Mouse (Mus musculus) frontal cortex, adult 2 months (tissue): ENCODE measurements around the gene Gstt1. TPM values are rescaled to one million over a fixed set of nuclear protein-coding genes. Genes with fewer than 3 reads are reported as not detected.
"Not testable (repeated sequence)": the region's sequence is repeated elsewhere in the genome, so short reads cannot be mapped to it uniquely, and the experiment has no call there.

Experiments used
- DNase-seq, 2 experiments: peaks; one replicate each; pipeline ENCODE4 v3.0.0; 2022; ENCODE audit warnings: low spot score in 1 of 2; ENCODE audit errors: extremely low spot score in 1 of 2
- polyA plus RNA-seq: library from polyadenylated mRNA; depleted of rRNA; stranded (reverse); fragments of >200 nt; gene quantifications from 2 replicates; pipeline ENCODE4 v1.2.3, GENCODE M21; 2012

The Gstt1 gene
- polyA plus RNA-seq, 1 experiment, result 39.9 TPM

- no peak for DNase-seq
These were observed 21.5 kb upstream of the Gstt1 start for GRCm38 (mm10) chr10:75819882-75820281.

DNA sequence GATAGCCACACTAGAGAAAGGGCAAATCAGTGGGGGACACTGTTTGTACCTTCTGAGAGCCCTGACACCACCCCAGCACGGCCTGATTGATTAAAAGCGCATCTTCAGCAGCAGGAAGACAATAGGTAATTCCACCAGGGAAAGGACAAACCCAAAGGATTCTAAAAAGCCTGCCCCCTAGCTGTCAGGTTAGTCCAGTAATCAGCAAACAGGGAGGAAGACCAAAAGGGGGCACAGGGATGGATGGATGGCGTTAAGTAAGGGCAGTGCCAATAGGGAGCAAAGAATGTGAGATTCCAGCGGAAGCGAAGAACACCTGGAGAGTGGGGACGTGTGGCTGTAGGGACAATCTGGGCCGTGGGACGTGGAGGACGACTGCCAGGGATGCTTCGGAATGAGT, 20.3 kb upstream of the Gstt1 start:
- DNase-seq, result no peak

DNA sequence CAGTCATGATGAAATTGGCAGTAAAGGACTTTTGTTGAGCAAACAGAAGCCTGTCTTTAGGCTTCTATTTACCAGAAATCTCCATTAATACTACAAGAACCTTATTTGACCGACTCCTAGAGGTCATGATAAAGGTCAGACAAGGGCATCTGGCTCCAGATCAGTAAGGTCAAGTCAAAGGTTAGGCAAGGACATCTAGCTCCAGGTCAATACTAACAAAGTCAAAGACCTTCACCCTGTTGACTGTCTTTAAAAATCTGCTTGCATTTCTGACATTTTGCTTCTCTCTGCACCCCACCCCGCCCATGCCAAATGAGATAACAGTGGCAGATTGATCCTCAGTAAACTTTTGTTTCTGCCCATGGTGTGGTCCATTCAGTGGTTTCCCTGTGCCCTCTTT, 5.8 kb upstream of the Gstt1 start:
- DNase-seq, result no peak

DNA sequence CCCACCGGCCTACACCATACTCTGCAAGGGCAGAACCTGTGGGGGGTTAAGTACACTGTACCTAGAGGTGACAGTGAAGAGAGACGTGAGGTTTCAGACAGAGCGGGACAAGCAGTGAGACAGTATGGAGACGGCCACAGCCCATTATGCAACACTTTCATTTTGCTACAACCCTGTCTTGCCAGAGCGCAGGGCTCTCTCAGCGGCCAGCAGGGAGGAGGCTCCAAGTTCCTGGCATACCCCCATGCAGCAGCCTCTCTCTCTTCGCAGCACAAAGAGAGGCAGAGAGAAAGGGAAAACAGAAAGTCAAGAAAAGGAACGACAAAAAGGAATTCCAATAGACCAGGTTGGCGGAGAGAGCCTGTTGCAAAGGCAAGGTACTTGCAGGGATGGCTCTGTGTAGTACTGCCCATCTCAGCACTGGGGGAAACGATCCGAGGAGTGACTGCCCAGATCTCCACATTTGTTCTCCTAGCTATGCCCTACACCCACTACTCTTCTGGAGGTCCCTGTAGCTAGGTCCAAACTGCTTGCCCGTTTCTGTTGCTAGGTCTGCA, 687 bp downstream of the Gstt1 start:
- peak in 1 of 2 experiments; percentile 45 for DNase-seq

GRCm38 (mm10) chr10:75796731-75797516, 1.5 kb downstream of the Gstt1 start:
- no peak for DNase-seq

DNA sequence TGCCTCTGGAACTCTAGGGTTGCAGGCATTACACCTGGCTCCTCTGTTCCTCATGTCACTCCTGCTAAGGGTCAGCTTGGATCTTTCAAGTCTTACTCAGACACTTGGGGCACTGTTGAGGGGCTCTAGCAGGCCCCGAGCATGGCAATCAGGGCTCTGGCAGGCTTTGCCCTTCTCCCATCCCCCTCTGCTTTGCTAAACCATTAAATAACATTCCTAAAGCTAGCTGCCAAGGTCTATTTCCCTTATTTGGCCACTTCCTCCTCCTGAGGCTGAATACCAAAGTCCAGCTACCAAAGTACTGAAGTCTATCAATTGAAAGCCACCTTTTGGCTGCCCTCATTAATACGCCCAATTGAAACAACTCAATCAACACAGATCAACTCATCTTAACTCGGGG, 3.5 kb downstream of the Gstt1 start:
- DNase-seq, result no peak

DNA sequence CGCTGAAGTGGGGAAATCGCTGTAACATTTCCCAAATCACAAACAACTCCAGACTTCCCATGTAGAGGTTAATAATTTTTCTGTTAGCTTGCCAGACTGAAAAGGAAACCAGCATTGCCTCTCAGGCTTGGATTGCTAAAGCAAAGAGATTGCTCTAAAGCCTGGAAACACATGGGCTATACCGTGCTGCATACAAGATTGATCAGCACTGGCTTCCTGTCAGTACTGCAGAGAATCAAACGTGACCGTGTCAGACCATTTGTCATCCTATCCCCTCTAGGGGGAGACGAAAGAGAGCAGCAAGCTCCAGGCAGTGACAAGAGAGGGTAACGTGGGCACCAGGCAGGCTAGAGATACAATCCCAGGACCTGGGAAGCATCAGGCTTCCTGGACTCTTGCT, 7.6 kb downstream of the Gstt1 start:
- no peak for DNase-seq

GRCm38 (mm10) chr10:75789841-75790240, 8.5 kb downstream of the Gstt1 start:
- DNase-seq, result no peak

- DNase-seq, result no peak
These were observed 9.2 kb downstream of the Gstt1 start for GRCm38 (mm10) chr10:75789081-75789735.

DNA sequence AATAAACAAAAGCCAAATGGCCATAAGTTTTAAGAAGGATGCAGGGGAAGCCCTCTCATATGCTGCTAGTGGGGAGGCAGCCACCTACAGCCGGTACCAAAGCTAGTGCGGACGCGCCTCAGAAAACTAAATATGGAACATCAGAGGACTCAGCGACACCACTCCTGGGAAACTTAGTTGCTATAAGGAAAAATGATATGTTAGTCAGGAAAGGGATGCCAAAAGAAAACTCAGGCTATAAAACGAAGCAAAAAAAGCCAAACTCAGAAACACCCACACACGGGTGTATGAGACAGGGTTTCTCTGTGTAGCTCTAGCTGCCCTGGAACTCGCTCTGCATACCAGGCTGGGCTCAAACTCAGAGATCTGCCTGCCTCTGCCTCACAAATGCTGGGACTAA, 10.1 kb downstream of the Gstt1 start:
- DNase-seq, result peak in 1 of 2 experiments; percentile 43

- DNase-seq, result no peak
These were observed 12.9 kb downstream of the Gstt1 start for GRCm38 (mm10) chr10:75785442-75785841.

DNA sequence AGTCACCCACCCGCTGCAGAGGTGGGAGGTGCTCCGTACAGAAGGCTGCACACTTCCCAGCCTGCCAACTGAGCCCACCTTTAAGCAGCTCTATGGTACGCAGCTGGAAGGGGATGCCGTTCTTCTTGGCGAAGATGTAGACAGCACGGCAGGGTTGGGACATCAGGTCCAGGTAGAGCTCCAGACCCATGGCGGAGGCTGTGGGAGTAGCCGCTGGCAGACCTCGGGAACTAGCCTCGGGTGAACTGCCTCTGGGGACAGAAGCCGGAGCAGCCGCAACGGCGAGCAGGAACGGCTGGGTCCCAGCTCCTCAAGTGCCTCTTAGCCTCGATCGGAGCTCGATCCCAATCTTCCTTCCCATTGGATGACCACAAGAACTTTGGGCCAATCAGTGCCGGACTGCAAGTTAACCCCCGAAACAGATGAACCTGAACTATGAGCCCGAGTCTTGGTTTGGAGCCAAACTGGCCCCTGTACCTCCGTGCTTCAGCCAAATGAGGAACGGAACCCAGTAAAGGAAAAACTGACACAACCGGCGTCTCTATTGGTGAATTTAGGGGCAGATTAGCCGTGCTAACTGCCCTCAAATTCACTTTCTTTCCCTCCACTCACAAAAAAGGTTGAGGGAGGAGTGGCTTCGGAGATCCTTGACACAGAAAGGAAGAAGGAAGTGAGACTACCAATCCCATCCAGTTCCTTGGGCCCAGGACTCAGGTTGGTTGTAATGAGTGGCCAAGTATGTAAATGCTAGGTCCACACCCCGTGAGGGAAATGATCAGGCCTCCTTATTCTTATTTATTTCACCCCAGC, 17.4 kb downstream of the Gstt1 start, which contains the start of the genes Gm20441 and Gstt3:
Gene Gm20441 (minus strand): TSS at position 186 of the 810 bp plus-strand sequence.
Gene Gstt3 (minus strand): TSS at position 646 of the 810 bp plus-strand sequence.
- no peak for DNase-seq

- DNase-seq, result no peak
These were observed 18.9 kb downstream of the Gstt1 start for GRCm38 (mm10) chr10:75779206-75780174.

- DNase-seq, result no peak
These were observed 20.5 kb downstream of the Gstt1 start for GRCm38 (mm10) chr10:75777885-75778284.

DNA sequence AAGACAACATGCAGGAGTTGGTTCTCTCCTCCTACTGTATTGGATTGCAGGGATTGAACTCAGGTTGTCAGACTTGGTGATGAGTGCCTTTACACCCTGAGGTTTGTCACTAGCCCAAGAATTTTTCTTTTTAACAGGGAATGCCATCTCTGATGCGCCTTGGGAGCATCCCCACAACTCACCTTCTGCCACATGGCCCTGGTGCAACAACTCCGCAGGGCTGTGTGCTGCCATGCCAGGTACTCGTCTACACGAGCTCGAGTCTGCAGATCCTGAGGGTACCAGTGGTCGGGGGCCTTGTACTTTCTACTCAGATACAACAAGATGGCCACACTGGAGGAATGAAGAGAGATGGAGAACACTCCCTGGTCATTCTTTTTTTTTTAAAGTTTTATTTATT, 21.8 kb downstream of the Gstt1 start:
- no peak for DNase-seq

- DNase-seq, result no peak
These were observed 23.8 kb downstream of the Gstt1 start for GRCm38 (mm10) chr10:75774587-75774986.

DNA sequence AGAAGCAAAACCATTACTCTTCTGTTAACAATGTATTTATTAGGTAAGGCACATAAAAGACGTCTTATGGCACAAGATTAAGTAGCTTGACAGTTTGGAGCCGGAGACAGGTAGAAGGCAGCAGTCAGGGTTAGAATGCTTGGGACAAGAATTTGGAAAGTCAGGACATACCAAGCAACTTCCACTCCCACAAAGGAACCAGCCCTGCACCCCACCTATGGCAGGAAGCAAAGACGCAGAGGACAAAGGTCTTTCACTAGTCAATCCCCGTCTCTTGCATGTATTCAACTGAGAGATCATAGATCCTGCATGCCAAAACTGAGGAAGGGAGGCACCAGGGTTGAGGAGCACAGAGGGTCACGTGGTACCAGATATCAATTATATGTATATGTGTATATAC, 24.3 kb downstream of the Gstt1 start:
- no peak for DNase-seq

DNA sequence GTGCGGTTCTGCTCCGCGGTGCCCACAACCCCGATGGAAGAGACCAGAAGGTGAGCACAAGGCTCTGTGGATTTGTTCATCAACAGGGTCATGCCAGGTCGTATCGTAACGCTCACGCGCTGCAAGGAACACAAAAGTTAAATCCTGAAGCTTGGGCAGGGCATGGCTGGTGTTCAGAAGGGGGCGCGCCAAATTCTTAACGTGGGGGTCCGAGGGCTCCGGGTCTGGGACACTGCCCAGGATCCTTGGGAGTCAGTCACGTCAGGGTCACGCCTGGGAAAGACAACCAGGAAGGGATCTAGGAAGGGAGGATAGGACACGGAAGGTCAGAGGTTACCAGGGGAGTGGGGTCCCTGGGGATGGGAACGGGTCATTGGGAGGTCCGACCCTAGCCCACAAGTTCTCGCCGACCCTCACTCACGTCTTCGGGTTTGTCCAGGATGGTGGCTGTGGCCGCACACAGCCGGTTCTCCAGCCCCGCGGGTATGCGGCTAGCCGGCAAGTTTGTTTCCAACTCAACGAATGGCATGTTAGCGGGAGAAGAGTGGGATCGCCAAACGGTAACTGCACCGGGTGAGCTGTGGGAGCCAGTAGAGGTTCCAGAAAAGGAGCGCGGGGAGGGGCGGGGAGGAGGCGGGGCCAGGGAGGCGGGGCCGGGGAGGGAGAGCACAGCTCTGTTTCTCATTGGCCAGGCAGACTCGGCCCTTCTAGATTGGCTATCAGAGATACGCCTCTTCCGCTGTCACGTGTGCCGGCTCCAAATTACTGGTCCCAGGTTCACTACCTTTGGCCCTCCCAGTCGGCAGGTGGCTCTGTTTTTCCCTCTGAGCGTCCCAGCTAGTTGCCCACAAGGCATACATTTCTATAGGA, 25.4 kb downstream of the Gstt1 start, which contains the start of gene Ddt:
Gene Ddt (minus strand): TSS at position 620 of the 870 bp plus-strand sequence.
- DNase-seq, result peak; percentile 82 to 86

- DNase-seq, result not testable (repeated sequence)
These were observed 30.6 kb downstream of the Gstt1 start for GRCm38 (mm10) chr10:75767756-75768155.
